Mouse (Mus musculus): ENCODE results near the gene Snap29.
A peak's percentile ranks its signal among the peaks of the same experiment; 100 is the strongest.

Gene Snap29

GRCm38 (mm10) chr16:17405736-17406443, at the start of gene Snap29, which contains the start of gene Pi4ka:
Gene Snap29 (plus strand): TSS chr16:17405986.
Gene Pi4ka (minus strand): TSS chr16:17406314.
- peak; percentile 100 for DNase-seq (ENCODE audit: low spot score in 2 of 2)

- no peak for DNase-seq (ENCODE audit: low spot score in 2 of 2)
Observed at GRCm38 (mm10) chr16:17356031-17356430, 49.8 kb upstream of the Snap29 start.

GRCm38 (mm10) chr16:17358787-17359186, 47.0 kb upstream of the Snap29 start:
- no peak for DNase-seq (ENCODE audit: low spot score in 2 of 2)

GRCm38 (mm10) chr16:17382306-17382705, 23.5 kb upstream of the Snap29 start:
- no peak for DNase-seq (ENCODE audit: low spot score in 2 of 2)

GRCm38 (mm10) chr16:17383594-17384326, 22.0 kb upstream of the Snap29 start:
- no peak for DNase-seq (ENCODE audit: low spot score in 2 of 2)

GRCm38 (mm10) chr16:17392784-17393183, 13.0 kb upstream of the Snap29 start:
- no peak for DNase-seq (ENCODE audit: low spot score in 2 of 2)

- DNase-seq (ENCODE audit: low spot score in 2 of 2): peak in 1 of 2 experiments; percentile 58
Observed at GRCm38 (mm10) chr16:17402855-17403254, 2.9 kb upstream of the Snap29 start.

- no peak for DNase-seq (ENCODE audit: low spot score in 2 of 2)
Observed at GRCm38 (mm10) chr16:17405271-17405696, 502 bp upstream of the Snap29 start.

- DNase-seq (ENCODE audit: low spot score in 2 of 2): no peak
Observed at GRCm38 (mm10) chr16:17406512-17407231, 886 bp downstream of the Snap29 start.

- DNase-seq (ENCODE audit: low spot score in 2 of 2): peak in 1 of 2 experiments; percentile 26
Observed at GRCm38 (mm10) chr16:17409046-17409445, 3.3 kb downstream of the Snap29 start.

GRCm38 (mm10) chr16:17410209-17410608, 4.4 kb downstream of the Snap29 start:
- no peak for DNase-seq (ENCODE audit: low spot score in 2 of 2)

GRCm38 (mm10) chr16:17423021-17423420, 17.2 kb downstream of the Snap29 start:
- no peak for DNase-seq (ENCODE audit: low spot score in 2 of 2)

GRCm38 (mm10) chr16:17432576-17432975, 26.8 kb downstream of the Snap29 start:
- DNase-seq (ENCODE audit: low spot score in 2 of 2): no peak

GRCm38 (mm10) chr16:17451541-17452372, 46.0 kb downstream of the Snap29 start, which contains the start of gene Crkl:
Gene Crkl (plus strand): TSS chr16:17451987.
- peak; percentile 94 to 97 for DNase-seq (ENCODE audit: low spot score in 2 of 2)

- DNase-seq (ENCODE audit: low spot score in 2 of 2): peak; percentile 28 to 36
Observed at GRCm38 (mm10) chr16:17452373-17452715, 46.6 kb downstream of the Snap29 start.

- DNase-seq (ENCODE audit: low spot score in 2 of 2): no peak
Observed at GRCm38 (mm10) chr16:17456901-17457300, 51.1 kb downstream of the Snap29 start.

- DNase-seq (ENCODE audit: low spot score in 2 of 2): peak; percentile 22 to 54
Observed at GRCm38 (mm10) chr16:17460254-17460653, 54.5 kb downstream of the Snap29 start.

- DNase-seq (ENCODE audit: low spot score in 2 of 2): no peak
Observed at GRCm38 (mm10) chr16:17461596-17461995, 55.8 kb downstream of the Snap29 start.

GRCm38 (mm10) chr16:17463184-17463583, 57.4 kb downstream of the Snap29 start:
- DNase-seq (ENCODE audit: low spot score in 2 of 2): no peak

- no peak for DNase-seq (ENCODE audit: low spot score in 2 of 2)
Observed at GRCm38 (mm10) chr16:17466875-17467663, 61.3 kb downstream of the Snap29 start.

- DNase-seq (ENCODE audit: low spot score in 2 of 2): no peak
Observed at GRCm38 (mm10) chr16:17472498-17472897, 66.7 kb downstream of the Snap29 start.

Measured in spleen, postnatal 14 days (tissue).